Mouse (Mus musculus) heart, embryonic 12.5 days (tissue): ENCODE measurements around the gene Clrn3. TPM values are rescaled to one million over a fixed set of nuclear protein-coding genes. Genes with fewer than 3 reads are reported as not detected.
"Not testable (repeated sequence)": the region's sequence is repeated elsewhere in the genome, so short reads cannot be mapped to it uniquely, and the experiment has no call there.

Experiments
- ATAC-seq: fragments of 200-750 bp; cut with Nextera tagmentation; 2 replicates; pipeline ENCODE4 v1.8.0; 2017; ENCODE audit warnings: moderate TSS enrichment, moderate library complexity; ENCODE audit not compliant: insufficient number of reproducible peaks, low FRiP score
- H3K27ac ChIP-seq: fragments of 300-500 bp; sonication (generic); 2 replicates; pipeline ENCODE4 v1.5.1; 2016; ENCODE audit warnings: mild to moderate bottlenecking, moderate library complexity; ENCODE audit not compliant: poor library complexity, severe bottlenecking
- H3K27me3 ChIP-seq: fragments of 300-500 bp; sonication (generic); replicated peaks from 2 replicates; pipeline ENCODE4 v1.6.1; 2016; ENCODE audit warnings: mild to moderate bottlenecking, moderate library complexity
- H3K36me3 ChIP-seq: fragments of 300-500 bp; sonication (generic); 2 replicates; pipeline ENCODE4 v1.6.1; 2016; ENCODE audit warnings: mild to moderate bottlenecking, moderate library complexity
- H3K4me1 ChIP-seq: fragments of 300-500 bp; sonication (generic); replicated peaks from 2 replicates; pipeline ENCODE4 v1.6.1; 2016; ENCODE audit warnings: mild to moderate bottlenecking
- H3K4me2 ChIP-seq: fragments of 300-500 bp; sonication (generic); 2 replicates; pipeline ENCODE4 v1.6.1; 2016; ENCODE audit warnings: mild to moderate bottlenecking, moderate library complexity
- H3K4me3 ChIP-seq: fragments of 300-500 bp; sonication (generic); 2 replicates; pipeline ENCODE4 v1.5.1; 2016; ENCODE audit warnings: mild to moderate bottlenecking
- H3K9ac ChIP-seq: fragments of 300-500 bp; sonication (generic); 2 replicates; pipeline ENCODE4 v1.6.1; 2016; ENCODE audit warnings: mild to moderate bottlenecking, moderate library complexity
- H3K9me3 ChIP-seq: fragments of 300-500 bp; sonication (generic); replicated peaks from 2 replicates; pipeline ENCODE4 v1.6.1; 2016; ENCODE audit warnings: mild to moderate bottlenecking, moderate library complexity
- WGBS: fragments of 180-500 bp; shearing (Covaris S2); methylation state at CpG from one replicate; pipeline ENCODE4 v1.1.7; 2016; 5-methylcytosine and 5-hydroxymethylcytosine counted together
- polyA plus RNA-seq: library from polyadenylated mRNA; unstranded; fragments of >200 nt; fragmentation: Nextera tagmentation; extraction: Ambion mirVana; gene quantifications from 2 replicates; pipeline ENCODE4 v1.2.1, GENCODE M21; 2016

The Clrn3 gene
- polyA plus RNA-seq = not detected in 2 replicates

- WGBS = 84% methylated on average over 7 of the region's 7 CpGs
- Histone ChIP-seq H3K9ac (no peak within 1 kb of the TSS), H3K4me2 (no peak within 1 kb of the TSS), H3K27me3 (no peaks in the 10 kb centered on the region), H3K4me1 (no peaks in the 10 kb centered on the region), H3K4me3 (no peak within 1 kb of the TSS), H3K27ac (no peak within 1 kb of the TSS), H3K9me3 (no peaks in the 10 kb centered on the region), H3K36me3 (no peaks in the 10 kb centered on the region)
- no peak for ATAC-seq
These were observed at the start of gene Clrn3 for GRCm38 (mm10) chr7:135528515-135528914. TSS of gene Clrn3 (minus strand) at chr7:135528654.

DNA sequence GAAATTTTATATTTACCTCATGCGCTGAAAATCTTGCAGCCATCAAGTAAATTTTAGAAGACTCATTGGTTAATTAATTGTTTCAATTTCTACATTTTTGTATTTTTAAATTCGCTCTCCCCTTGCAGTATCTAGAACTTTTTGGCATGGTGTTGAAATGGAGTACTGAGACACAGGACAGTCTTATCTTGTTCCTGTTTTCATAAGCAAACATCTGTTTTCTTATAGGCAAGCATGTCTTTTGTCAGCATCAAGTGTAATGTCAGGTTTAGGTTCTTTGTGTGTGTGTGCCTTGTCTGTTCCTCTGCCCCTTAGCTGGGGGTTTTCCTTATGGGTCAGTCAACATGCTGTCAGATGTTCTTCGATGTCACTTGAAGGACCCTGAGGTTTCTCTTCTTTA, 47.9 kb upstream of the Clrn3 start:
- Histone ChIP-seq H3K4me3 (no peak overlapping the region), H3K4me1 (0 out of 2 replicates have a peak, but pooled peaks cover 5% of the 10 kb centered on the region), H3K36me3 (no peaks in the 10 kb centered on the region), H3K27me3 (0 out of 2 replicates have a peak, but pooled peaks cover 6% of the 10 kb centered on the region), H3K27ac (no peak overlapping the region), H3K9ac (no peak overlapping the region), H3K9me3 (no peaks in the 10 kb centered on the region), H3K4me2 (no peak overlapping the region)
- WGBS = 62% methylated on average over 3 of the region's 3 CpGs
- ATAC-seq = no peak

GRCm38 (mm10) chr7:135575319-135576069, 47.0 kb upstream of the Clrn3 start:
- WGBS = 45% methylated on average over 7 of the region's 7 CpGs
- H3K9ac ChIP-seq, ATAC-seq, H3K4me1 ChIP-seq, H3K4me3 ChIP-seq, H3K27me3 ChIP-seq, H3K4me2 ChIP-seq, H3K27ac ChIP-seq, H3K9me3 ChIP-seq, H3K36me3 ChIP-seq: not testable (repeated sequence)

DNA sequence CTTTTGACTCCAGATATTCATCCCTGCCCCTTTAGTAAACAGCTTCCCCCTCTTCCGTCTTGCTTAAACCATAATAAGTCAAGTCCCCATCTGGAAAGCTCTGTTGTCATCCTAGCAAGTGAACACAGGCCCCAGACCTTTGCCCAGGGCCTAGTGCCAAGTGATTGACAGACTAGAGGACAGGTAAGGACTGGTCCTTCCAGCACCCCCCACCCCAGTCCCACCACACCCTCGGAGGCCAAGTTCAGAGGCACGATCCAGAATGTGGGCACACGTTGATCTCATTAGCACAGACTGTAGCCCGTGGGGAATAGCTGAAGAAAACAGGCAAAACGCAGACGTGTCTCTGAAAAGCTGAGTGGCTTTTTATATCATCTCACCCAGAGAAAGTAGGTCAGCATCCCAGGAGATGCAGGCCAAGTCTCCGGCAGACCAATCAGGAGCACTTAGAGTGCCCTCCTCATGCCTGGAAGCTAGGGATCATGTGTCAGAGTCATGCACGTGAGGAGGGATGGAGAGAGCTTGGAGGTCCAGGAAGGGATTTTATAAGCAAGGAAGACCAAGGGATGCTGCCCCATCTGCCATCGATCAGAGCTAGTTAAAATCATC, 43.6 kb upstream of the Clrn3 start:
- Histone ChIP-seq H3K27ac (no peak overlapping the region), H3K36me3 (no peaks in the 10 kb centered on the region), H3K9me3 (peaks cover 8% of the 10 kb centered on the region), H3K4me2 (no peak overlapping the region), H3K9ac (no peak overlapping the region), H3K4me3 (no peak overlapping the region), H3K4me1 (no peaks in the 10 kb centered on the region), H3K27me3 (no peaks in the 10 kb centered on the region)
- no peak for ATAC-seq
- WGBS = 64% methylated on average over 10 of the region's 10 CpGs

GRCm38 (mm10) chr7:135571392-135571791, 42.9 kb upstream of the Clrn3 start:
- Histone ChIP-seq H3K4me3 (no peak overlapping the region), H3K27ac (no peak overlapping the region), H3K9ac (no peak overlapping the region), H3K27me3 (0 out of 2 replicates have a peak, but pooled peaks cover 4% of the 10 kb centered on the region), H3K36me3 (no peaks in the 10 kb centered on the region), H3K4me1 (0 out of 2 replicates have a peak, but pooled peaks cover 3% of the 10 kb centered on the region), H3K9me3 (peaks cover 8% of the 10 kb centered on the region), H3K4me2 (no peak overlapping the region)
- no peak for ATAC-seq

- no peak overlapping the region for H3K4me3 ChIP-seq
- 0 out of 2 replicates have a peak, but pooled peaks cover 3% of the 10 kb centered on the region for H3K4me1 ChIP-seq
- H3K4me2 ChIP-seq = no peak overlapping the region
- H3K27me3 ChIP-seq = 0 out of 2 replicates have a peak, but pooled peaks cover 4% of the 10 kb centered on the region
- no peaks in the 10 kb centered on the region for H3K36me3 ChIP-seq
- peaks cover 8% of the 10 kb centered on the region for H3K9me3 ChIP-seq
- no peak for ATAC-seq
- 70% methylated on average over 2 of the region's 2 CpGs for WGBS
- no peak overlapping the region for H3K27ac ChIP-seq
- no peak overlapping the region for H3K9ac ChIP-seq
These were observed 40.1 kb upstream of the Clrn3 start for GRCm38 (mm10) chr7:135568550-135568949.

- no peak overlapping the region for H3K9ac ChIP-seq
- H3K27me3 ChIP-seq = 0 out of 2 replicates have a peak, but pooled peaks cover 7% of the 10 kb centered on the region
- H3K4me3 ChIP-seq = no peak overlapping the region
- 0 out of 2 replicates have a peak, but pooled peaks cover 3% of the 10 kb centered on the region for H3K4me1 ChIP-seq
- H3K36me3 ChIP-seq = no peaks in the 10 kb centered on the region
- no peak for ATAC-seq
- H3K27ac ChIP-seq = no peak overlapping the region
- peaks cover 8% of the 10 kb centered on the region for H3K9me3 ChIP-seq
- H3K4me2 ChIP-seq = no peak overlapping the region
- WGBS = 38% methylated on average over 1 of the region's 1 CpGs
These were observed 39.1 kb upstream of the Clrn3 start for GRCm38 (mm10) chr7:135567582-135567981.

- 0 out of 2 replicates have a peak, but pooled peaks cover 7% of the 10 kb centered on the region for H3K27me3 ChIP-seq
- no peak overlapping the region for H3K4me3 ChIP-seq
- H3K9ac ChIP-seq = no peak overlapping the region
- 0 out of 2 replicates have a peak, but pooled peaks cover 3% of the 10 kb centered on the region for H3K4me1 ChIP-seq
- no peak for ATAC-seq
- no peaks in the 10 kb centered on the region for H3K36me3 ChIP-seq
- no peak overlapping the region for H3K4me2 ChIP-seq
- peaks cover 8% of the 10 kb centered on the region for H3K9me3 ChIP-seq
- WGBS = 76% methylated on average over 5 of the region's 5 CpGs
- H3K27ac ChIP-seq = no peak overlapping the region
These were observed 37.6 kb upstream of the Clrn3 start for GRCm38 (mm10) chr7:135566013-135566412.

DNA sequence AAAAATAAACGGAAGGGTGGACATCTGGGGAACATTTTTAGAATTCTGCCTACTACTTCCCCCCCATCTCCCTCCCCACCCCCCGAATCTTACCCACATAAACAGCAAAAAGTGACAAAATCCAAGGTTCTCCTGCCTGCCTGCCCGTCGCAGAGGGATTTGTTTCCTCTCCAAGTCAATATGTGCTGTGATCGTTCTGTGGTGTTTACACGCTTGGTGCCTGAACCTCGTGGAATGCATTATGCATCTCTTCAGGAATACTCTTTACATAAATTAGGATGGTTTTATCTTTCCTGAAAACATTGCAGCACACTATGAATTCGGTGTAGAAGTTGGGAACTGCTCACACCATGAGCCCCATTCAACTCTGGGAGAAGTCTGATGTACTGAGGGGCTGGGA, 35.6 kb upstream of the Clrn3 start:
- Histone ChIP-seq H3K4me3 (no peak overlapping the region), H3K36me3 (no peaks in the 10 kb centered on the region), H3K9me3 (no peaks in the 10 kb centered on the region), H3K9ac (no peak overlapping the region), H3K4me2 (no peak overlapping the region), H3K27me3 (0 out of 2 replicates have a peak, but pooled peaks cover 7% of the 10 kb centered on the region), H3K4me1 (0 out of 2 replicates have a peak, but pooled peaks cover 3% of the 10 kb centered on the region), H3K27ac (no peak overlapping the region)
- ATAC-seq = no peak
- WGBS = 80% methylated on average over 8 of the region's 8 CpGs

- 36% methylated on average over 1 of the region's 1 CpGs for WGBS
- Histone ChIP-seq H3K9ac (no peak overlapping the region), H3K4me2 (no peak overlapping the region), H3K9me3 (no peaks in the 10 kb centered on the region), H3K27me3 (0 out of 2 replicates have a peak, but pooled peaks cover 3% of the 10 kb centered on the region), H3K4me3 (no peak overlapping the region), H3K27ac (no peak overlapping the region), H3K4me1 (no peaks in the 10 kb centered on the region), H3K36me3 (no peaks in the 10 kb centered on the region)
- no peak for ATAC-seq
These were observed 31.8 kb upstream of the Clrn3 start for GRCm38 (mm10) chr7:135560280-135560679.

DNA sequence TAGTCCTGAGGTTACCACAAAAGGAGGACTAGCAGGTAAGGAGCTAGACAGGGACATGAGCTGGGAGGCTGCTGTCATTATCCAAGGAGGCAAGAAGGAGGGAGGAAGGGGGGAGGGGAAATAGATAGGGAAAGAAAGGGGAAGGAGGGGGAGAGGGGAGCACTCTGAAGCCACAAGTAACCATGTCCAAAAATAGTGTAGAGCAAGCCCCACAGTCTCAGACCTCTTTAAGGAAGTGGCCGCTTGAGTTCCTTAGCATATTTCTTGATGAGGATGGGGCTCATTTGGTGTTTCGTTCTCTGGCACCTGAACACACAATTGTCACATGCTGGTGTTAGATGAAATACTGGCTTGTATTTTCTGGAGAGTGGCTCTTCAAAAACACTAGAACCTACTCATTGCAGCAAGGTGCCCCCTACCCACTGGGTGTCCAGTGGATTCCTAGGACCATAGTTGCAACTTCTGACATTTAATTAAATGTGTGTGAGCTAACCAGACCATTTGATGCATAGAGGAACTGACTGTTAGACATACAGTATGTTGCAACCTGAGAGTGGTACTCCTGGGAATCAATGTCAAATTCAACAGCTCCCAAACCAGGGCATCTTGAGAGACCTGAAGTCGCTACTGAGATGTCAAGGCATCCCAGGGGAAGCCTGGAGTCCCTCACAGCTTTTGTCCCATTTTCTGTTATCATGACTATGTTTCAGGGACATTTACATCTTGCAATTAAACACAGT, 28.4 kb upstream of the Clrn3 start:
- no peaks in the 10 kb centered on the region for H3K36me3 ChIP-seq
- H3K9ac ChIP-seq = no peak overlapping the region
- no peak overlapping the region for H3K4me2 ChIP-seq
- H3K4me3 ChIP-seq = no peak overlapping the region
- no peaks in the 10 kb centered on the region for H3K27me3 ChIP-seq
- H3K9me3 ChIP-seq = no peaks in the 10 kb centered on the region
- H3K4me1 ChIP-seq = peaks cover 3% of the 10 kb centered on the region; the same call in 1 of the 2 replicates
- WGBS = 63% methylated on average over 3 of the region's 3 CpGs
- H3K27ac ChIP-seq = no peak overlapping the region
- no peak for ATAC-seq
